Mouse (Mus musculus): ENCODE results near the gene Rtn4r. TPM values are rescaled to one million over a fixed set of nuclear protein-coding genes. Genes with fewer than 3 reads are reported as not detected.

Rtn4r gene
- polyA plus RNA-seq, 1 experiment from 2014 or later, result 29.7 TPM

- no peak overlapping the region for H3K9ac ChIP-seq (ENCODE audit: low read depth, low read length)
- no peaks in the 10 kb centered on the region for H3K27me3 ChIP-seq (ENCODE audit: control insufficient read depth, insufficient read depth, low read depth, low read length)
- H3K4me1 ChIP-seq (ENCODE audit: control insufficient read depth, insufficient read depth, low read length), result peaks cover 9% of the 10 kb centered on the region
- no peak overlapping the region for H3K27ac ChIP-seq (ENCODE audit: low read length)
- no peak for ATAC-seq
- H3K4me2 ChIP-seq (ENCODE audit: low read length), result no peak overlapping the region
- H3K4me3 ChIP-seq (ENCODE audit: low read depth, low read length), result no peak overlapping the region
- no peaks in the 10 kb centered on the region for H3K36me3 ChIP-seq (ENCODE audit: control insufficient read depth, insufficient read depth, low read length)
- no peaks in the 10 kb centered on the region for H3K9me3 ChIP-seq (replicated peaks; ENCODE audit: control insufficient read depth, low read length, poor library complexity, severe bottlenecking)
- 55% methylated on average over 1 of the region's 1 CpGs for WGBS
Measured at GRCm38 (mm10) chr16:18201620-18202019, 74.2 kb downstream of the Rtn4r start.

Small RNAs within 50 kb of the gene (microRNA-seq; reads per million reads assigned to microRNA genes)
- not detected for gene Mir6366

Other genes starting within 250 kb of the Rtn4r start
- gene Gm20518, start 236.0 kb upstream of the Rtn4r start, polyA plus RNA-seq (2015; fragmentation: Nextera tagmentation; extraction: Ambion mirVana), result 0.48 and 0.49 TPM in 2 replicates
- 0.09 TPM in 1 of 2 replicates, not detected in the other for gene Tssk1, start 233.4 kb upstream of the Rtn4r start, polyA plus RNA-seq (2015; fragmentation: Nextera tagmentation; extraction: Ambion mirVana)
- gene Dgcr2, start 229.1 kb upstream of the Rtn4r start, polyA plus RNA-seq (2015; fragmentation: Nextera tagmentation; extraction: Ambion mirVana), result 108 and 113 TPM in 2 replicates
- gene Tssk2, start 229.0 kb upstream of the Rtn4r start, polyA plus RNA-seq (2015; fragmentation: Nextera tagmentation; extraction: Ambion mirVana), result not detected in 2 replicates
- gene Ess2, start 216.3 kb upstream of the Rtn4r start, polyA plus RNA-seq (2015; fragmentation: Nextera tagmentation; extraction: Ambion mirVana), result 47.6 and 48.6 TPM in 2 replicates
- 0.46 and 1.4 TPM in 2 replicates for gene Gsc2, start 212.6 kb upstream of the Rtn4r start, polyA plus RNA-seq (2015; fragmentation: Nextera tagmentation; extraction: Ambion mirVana)
- 163 and 179 TPM in 2 replicates for gene Slc25a1, start 199.4 kb upstream of the Rtn4r start, polyA plus RNA-seq (2015; fragmentation: Nextera tagmentation; extraction: Ambion mirVana)
- not detected in 2 replicates for gene Vpreb2, start 147.2 kb upstream of the Rtn4r start, polyA plus RNA-seq (2015; fragmentation: Nextera tagmentation; extraction: Ambion mirVana)
- 155 and 157 TPM in 2 replicates for gene Dgcr6, start 74.8 kb upstream of the Rtn4r start, polyA plus RNA-seq (2015; fragmentation: Nextera tagmentation; extraction: Ambion mirVana)
- 3.6 and 4.1 TPM in 2 replicates for gene Prodh, start 37.4 kb upstream of the Rtn4r start, polyA plus RNA-seq (2015; fragmentation: Nextera tagmentation; extraction: Ambion mirVana)
- gene Ccdc188, start 90.2 kb downstream of the Rtn4r start, polyA plus RNA-seq (2015; fragmentation: Nextera tagmentation; extraction: Ambion mirVana), result 0.14 TPM in 1 of 2 replicates, not detected in the other
- 13.8 and 17.9 TPM in 2 replicates for gene Zdhhc8, start 107.5 kb downstream of the Rtn4r start, polyA plus RNA-seq (2015; fragmentation: Nextera tagmentation; extraction: Ambion mirVana)
- gene Trmt2a, start 121.0 kb downstream of the Rtn4r start, polyA plus RNA-seq (2015; fragmentation: Nextera tagmentation; extraction: Ambion mirVana), result 105 and 106 TPM in 2 replicates
- 359 and 384 TPM in 2 replicates for gene Ranbp1, start 121.1 kb downstream of the Rtn4r start, polyA plus RNA-seq (2015; fragmentation: Nextera tagmentation; extraction: Ambion mirVana)
- not detected in 2 replicates for gene Gm49776, start 130.7 kb downstream of the Rtn4r start, polyA plus RNA-seq (2015; fragmentation: Nextera tagmentation; extraction: Ambion mirVana)
- gene Dgcr8, start 161.6 kb downstream of the Rtn4r start, polyA plus RNA-seq (2015; fragmentation: Nextera tagmentation; extraction: Ambion mirVana), result 31.1 and 32.7 TPM in 2 replicates
- 78.7 and 82.5 TPM in 2 replicates for gene Tango2, start 220.5 kb downstream of the Rtn4r start, polyA plus RNA-seq (2015; fragmentation: Nextera tagmentation; extraction: Ambion mirVana)
- gene Arvcf, start 220.5 kb downstream of the Rtn4r start, polyA plus RNA-seq (2015; fragmentation: Nextera tagmentation; extraction: Ambion mirVana), result 77.1 and 80.2 TPM in 2 replicates

All from midbrain, embryonic 16.5 days (tissue).